Mouse (Mus musculus) neural tube, embryonic 13.5 days (tissue): ENCODE data around the gene Nfasc. TPM values are rescaled to one million over a fixed set of nuclear protein-coding genes. Genes with fewer than 3 reads are reported as not detected.

Experiments used
- ATAC-seq: fragments of 200-750 bp; cut with Nextera tagmentation; 2 replicates; pipeline ENCODE4 v1.8.0; 2017; ENCODE audit warnings: low read depth, mild to moderate bottlenecking, moderate TSS enrichment, moderate library complexity
- H3K27ac ChIP-seq: fragments of 300-500 bp; sonication (generic); replicated peaks from 2 replicates; pipeline ENCODE4 v1.5.1; 2015; ENCODE audit warnings: moderate library complexity, mild to moderate bottlenecking, inconsistent platforms
- H3K27me3 ChIP-seq: fragments of 300-500 bp; sonication (generic); 2 replicates; pipeline ENCODE4 v1.6.1; 2015; ENCODE audit warnings: mild to moderate bottlenecking, inconsistent platforms
- H3K36me3 ChIP-seq: fragments of 300-500 bp; sonication (generic); 2 replicates; pipeline ENCODE4 v1.6.1; 2015; ENCODE audit warnings: mild to moderate bottlenecking, inconsistent platforms
- H3K4me1 ChIP-seq: fragments of 300-500 bp; sonication (generic); replicated peaks from 2 replicates; pipeline ENCODE4 v1.6.1; 2015; ENCODE audit warnings: inconsistent platforms
- H3K4me2 ChIP-seq: fragments of 300-500 bp; sonication (generic); 2 replicates; pipeline ENCODE4 v1.6.1; 2015; ENCODE audit warnings: inconsistent platforms, mild to moderate bottlenecking, moderate library complexity
- H3K4me3 ChIP-seq: fragments of 300-500 bp; sonication (generic); 2 replicates; pipeline ENCODE4 v1.5.1; 2015; ENCODE audit warnings: mild to moderate bottlenecking, inconsistent platforms
- H3K9ac ChIP-seq: fragments of 300-500 bp; sonication (generic); 2 replicates; pipeline ENCODE4 v1.6.1; 2015; ENCODE audit warnings: moderate library complexity, mild to moderate bottlenecking, inconsistent platforms
- H3K9me3 ChIP-seq: fragments of 300-500 bp; sonication (generic); 2 replicates; pipeline ENCODE4 v1.6.1; 2016; ENCODE audit warnings: inconsistent platforms
- WGBS: fragments of 180-500 bp; shearing (Covaris S2); methylation state at CpG from one replicate; pipeline ENCODE4 v1.1.7; 2015; 5-methylcytosine and 5-hydroxymethylcytosine counted together
- polyA plus RNA-seq: library from polyadenylated mRNA; unstranded; fragments of >200 nt; fragmentation: Nextera tagmentation; extraction: Ambion mirVana; gene quantifications from 2 replicates; pipeline ENCODE4 v1.2.1, GENCODE M21; 2015

Gene Nfasc
- polyA plus RNA-seq, 1 experiment from 2014 or later = 38.2 TPM

DNA sequence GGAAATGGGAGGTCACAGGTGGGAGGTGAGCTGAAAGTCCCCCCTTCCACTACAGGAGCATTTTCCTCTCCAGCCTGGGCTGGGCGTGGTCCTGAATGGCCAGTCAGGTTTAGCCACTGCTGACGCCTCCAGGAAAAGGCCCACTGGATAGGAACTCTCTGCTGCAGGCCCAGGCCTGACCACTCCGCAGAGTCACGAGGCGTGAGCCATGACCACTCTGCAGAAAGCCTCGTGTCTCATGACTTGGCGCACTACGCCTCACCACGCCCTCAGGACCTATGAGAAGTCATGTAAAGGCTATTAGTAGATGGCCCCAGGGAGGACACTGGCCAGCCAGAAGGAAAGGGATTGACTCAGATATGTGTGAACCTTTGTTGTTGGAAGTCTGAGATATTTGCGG is 23.6 kb upstream of the Nfasc start:
- Histone ChIP-seq H3K27ac (peak overlapping the region; percentile 76; the same call in 1 of the 2 replicates), H3K27me3 (no peaks in the 10 kb centered on the region), H3K36me3 (no peaks in the 10 kb centered on the region), H3K4me3 (no peak overlapping the region), H3K9ac (no peak overlapping the region), H3K9me3 (no peaks in the 10 kb centered on the region), H3K4me2 (no peak overlapping the region), H3K4me1 (peaks cover 35% of the 10 kb centered on the region)
- 82% methylated on average over 10 of the region's 10 CpGs for WGBS
- no peak; the same call in 1 of the 2 replicates for ATAC-seq

DNA sequence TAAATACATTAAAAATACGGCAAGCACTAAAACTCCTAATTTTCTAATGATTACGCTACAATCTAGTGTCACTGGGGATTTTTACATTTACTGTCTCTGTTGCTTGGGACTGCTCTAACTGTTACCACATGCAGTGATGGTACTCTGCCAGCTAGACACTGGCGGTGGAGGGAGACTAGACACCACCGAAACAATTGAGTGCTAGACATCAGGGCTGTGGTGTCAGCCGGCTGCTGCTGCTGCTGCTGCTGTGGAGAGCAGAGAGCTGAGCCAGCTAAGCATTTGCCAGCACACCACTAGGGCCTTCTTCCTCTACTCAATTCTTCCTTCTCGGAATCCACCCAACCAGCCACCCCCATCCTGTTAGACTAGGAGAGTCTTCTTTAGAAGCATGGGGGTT is 17.8 kb upstream of the Nfasc start:
- H3K9ac ChIP-seq = no peak overlapping the region
- H3K9me3 ChIP-seq = no peaks in the 10 kb centered on the region
- no peak overlapping the region for H3K4me3 ChIP-seq
- H3K27me3 ChIP-seq = no peaks in the 10 kb centered on the region
- peak overlapping the region; percentile 46; the same call in 1 of the 2 replicates for H3K27ac ChIP-seq
- peak overlapping the region; percentile 57 for H3K4me2 ChIP-seq
- ATAC-seq = peak; percentile 76
- H3K36me3 ChIP-seq = no peaks in the 10 kb centered on the region
- peaks cover 18% of the 10 kb centered on the region for H3K4me1 ChIP-seq
- WGBS = 46% methylated on average over 6 of the region's 6 CpGs

DNA sequence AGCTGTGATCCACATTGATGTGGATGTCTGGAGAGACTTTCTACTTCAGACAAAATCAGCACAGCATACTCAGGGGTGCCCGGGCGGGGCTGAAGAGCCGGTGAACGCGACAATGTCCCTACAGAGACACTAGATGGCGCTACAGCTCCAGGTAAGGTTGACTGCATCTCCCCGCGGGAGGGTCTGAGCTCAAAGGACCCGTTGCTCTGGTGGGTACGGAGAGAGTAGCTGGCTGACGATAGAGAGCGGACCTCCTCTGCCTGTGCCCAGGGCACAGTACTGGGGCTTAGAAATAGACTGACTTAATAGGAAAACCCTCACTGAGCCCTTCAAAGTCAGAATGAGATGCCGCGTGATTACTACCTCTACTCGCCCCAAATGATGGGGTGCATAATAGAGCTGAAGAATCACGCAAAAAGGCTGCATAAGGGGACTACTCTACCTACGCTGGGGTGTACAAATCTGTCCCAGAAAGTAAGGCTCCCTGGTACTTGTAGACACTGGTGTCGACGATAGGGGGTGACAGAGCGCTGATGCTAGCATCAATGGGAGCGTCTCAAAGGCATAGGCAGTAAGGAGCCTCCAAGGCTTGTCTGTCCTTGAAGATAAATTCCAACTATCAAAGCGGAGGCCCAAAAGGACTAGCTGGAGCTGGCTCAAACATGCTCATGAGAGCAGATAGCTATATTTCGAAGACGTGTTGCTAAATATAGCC is 17.2 kb upstream of the Nfasc start:
- no peaks in the 10 kb centered on the region for H3K9me3 ChIP-seq

DNA sequence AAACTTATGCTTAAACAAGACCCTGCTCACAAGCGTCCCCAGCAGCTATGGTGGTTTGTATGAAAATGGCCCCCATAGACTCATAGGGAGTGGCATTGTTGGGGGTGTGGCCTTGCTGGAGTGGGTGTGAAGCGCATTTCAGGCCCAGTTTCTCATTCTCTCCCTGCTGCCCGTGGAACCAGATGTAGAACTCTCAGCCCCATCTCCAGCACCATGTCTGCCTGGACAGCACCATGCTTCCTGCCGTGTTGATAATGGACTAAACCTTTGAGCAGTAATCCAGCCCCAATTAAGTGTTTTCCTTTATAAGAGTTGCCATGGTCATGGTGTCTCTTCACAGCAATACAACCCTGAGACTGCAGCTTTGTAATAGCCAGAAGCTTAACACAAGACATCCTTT is 13.6 kb upstream of the Nfasc start:
- H3K27ac ChIP-seq = no peak overlapping the region
- H3K27me3 ChIP-seq = no peaks in the 10 kb centered on the region
- ATAC-seq = no peak
- 76% methylated on average over 4 of the region's 4 CpGs for WGBS
- no peak overlapping the region for H3K4me2 ChIP-seq
- no peak overlapping the region for H3K4me3 ChIP-seq
- peaks cover 16% of the 10 kb centered on the region for H3K4me1 ChIP-seq
- H3K36me3 ChIP-seq = no peaks in the 10 kb centered on the region
- H3K9me3 ChIP-seq = no peaks in the 10 kb centered on the region
- no peak overlapping the region for H3K9ac ChIP-seq

More for the DNA sequence above, 17.2 kb upstream of the Nfasc start:
- Histone ChIP-seq H3K36me3 (no peaks in the 10 kb centered on the region), H3K4me3 (peak overlapping the region; percentile 32), H3K27ac (peak overlapping the region; percentile 62; the same call in 1 of the 2 replicates), H3K9ac (peak overlapping the region; percentile 58; the same call in 1 of the 2 replicates), H3K4me1 (peaks cover 16% of the 10 kb centered on the region), H3K4me2 (peak overlapping the region; percentile 57), H3K27me3 (no peaks in the 10 kb centered on the region)
- ATAC-seq = peak; percentile 97
- WGBS = 8% methylated on average over 24 of the region's 24 CpGs

DNA sequence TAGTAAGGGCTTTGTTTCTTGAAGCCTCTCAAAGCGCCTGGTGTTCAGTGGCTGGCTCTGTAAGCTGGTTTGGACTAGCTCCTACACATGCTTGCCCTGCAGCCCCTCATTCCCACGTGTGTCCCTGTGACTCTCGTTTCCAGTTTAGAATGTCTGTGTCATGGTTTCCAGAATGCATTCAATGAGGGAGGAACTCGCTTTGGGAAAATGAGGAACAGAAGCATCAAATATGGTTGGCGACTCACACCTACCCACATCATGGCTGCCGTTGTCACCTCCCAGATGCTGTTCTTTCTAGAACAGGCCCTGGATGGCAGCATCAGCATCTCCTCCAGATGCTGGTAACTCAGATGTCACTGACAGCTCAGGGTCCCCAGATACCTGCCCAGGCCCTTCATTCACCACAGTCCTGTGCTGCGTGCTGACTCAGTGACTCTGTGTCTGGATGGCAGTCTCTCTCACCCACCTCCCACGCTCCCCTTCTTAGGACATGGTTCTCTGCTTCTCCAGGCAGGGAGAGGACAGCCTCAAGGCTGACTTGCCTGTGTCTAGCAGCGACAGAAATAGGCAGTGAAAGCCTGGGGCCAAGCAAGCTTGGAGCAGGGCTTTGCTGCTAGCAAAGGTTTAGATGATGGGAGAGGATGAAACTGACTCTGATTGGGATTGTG is 7.8 kb upstream of the Nfasc start:
- ATAC-seq = no peak
- no peak overlapping the region for H3K27ac ChIP-seq
- WGBS = 83% methylated on average over 9 of the region's 9 CpGs
- no peaks in the 10 kb centered on the region for H3K9me3 ChIP-seq
- H3K4me3 ChIP-seq = no peak overlapping the region
- no peak overlapping the region for H3K9ac ChIP-seq
- no peaks in the 10 kb centered on the region for H3K27me3 ChIP-seq
- H3K4me1 ChIP-seq = no peaks in the 10 kb centered on the region
- H3K36me3 ChIP-seq = no peaks in the 10 kb centered on the region
- H3K4me2 ChIP-seq = no peak overlapping the region

DNA sequence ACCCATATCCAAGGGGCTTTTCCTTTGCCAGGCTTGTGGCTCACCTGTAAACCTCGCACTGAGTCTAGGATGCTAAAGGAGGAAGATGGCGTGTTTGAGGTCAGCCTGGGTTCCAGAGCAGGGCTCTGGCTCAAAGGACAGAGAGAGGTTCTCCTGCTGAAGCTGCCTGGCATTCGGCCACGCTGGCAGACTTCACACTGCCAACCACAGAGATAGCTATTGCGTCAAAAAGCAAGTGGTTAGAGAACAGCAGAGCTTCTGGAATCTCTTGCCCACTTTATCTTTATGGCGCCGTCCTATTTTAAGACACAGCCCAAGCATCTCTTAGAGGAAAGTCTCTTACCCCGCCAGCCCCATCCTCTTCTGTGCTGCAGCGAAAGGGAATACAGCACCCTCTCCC is 4.7 kb upstream of the Nfasc start:
- H3K4me3 ChIP-seq = no peak overlapping the region
- no peaks in the 10 kb centered on the region for H3K27me3 ChIP-seq
- H3K9me3 ChIP-seq = no peaks in the 10 kb centered on the region
- H3K4me2 ChIP-seq = no peak overlapping the region
- no peak for ATAC-seq
- H3K36me3 ChIP-seq = no peaks in the 10 kb centered on the region
- no peak overlapping the region for H3K9ac ChIP-seq
- no peak overlapping the region for H3K27ac ChIP-seq
- H3K4me1 ChIP-seq = peaks cover 7% of the 10 kb centered on the region; the same call in 1 of the 2 replicates
- WGBS = 87% methylated on average over 9 of the region's 9 CpGs

DNA sequence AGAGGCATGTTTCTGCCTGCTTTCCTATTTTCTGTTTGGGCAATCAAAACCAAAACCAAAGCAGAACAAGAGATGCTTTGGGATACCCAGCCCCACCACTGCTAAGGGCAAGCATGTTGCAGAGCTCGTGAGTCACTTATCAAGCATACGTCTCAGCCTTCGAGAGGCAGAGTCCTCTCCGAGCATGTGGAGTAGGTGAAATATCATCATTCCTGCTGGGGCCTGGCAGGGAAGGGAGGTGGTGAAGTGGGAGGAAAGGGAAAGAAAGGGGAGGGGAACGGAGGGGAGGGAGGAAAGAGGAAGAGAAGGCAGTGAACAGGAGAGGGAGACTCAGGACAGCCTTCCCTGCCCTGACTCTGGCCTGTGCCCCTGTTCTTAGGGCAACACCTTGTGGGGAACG is 4.0 kb upstream of the Nfasc start:
- Histone ChIP-seq H3K9ac (no peak overlapping the region), H3K4me2 (no peak overlapping the region), H3K4me3 (no peak overlapping the region), H3K36me3 (no peaks in the 10 kb centered on the region), H3K4me1 (peaks cover 11% of the 10 kb centered on the region), H3K9me3 (no peaks in the 10 kb centered on the region), H3K27me3 (no peaks in the 10 kb centered on the region), H3K27ac (no peak overlapping the region)
- WGBS = 69% methylated on average over 6 of the region's 6 CpGs
- ATAC-seq = no peak

DNA sequence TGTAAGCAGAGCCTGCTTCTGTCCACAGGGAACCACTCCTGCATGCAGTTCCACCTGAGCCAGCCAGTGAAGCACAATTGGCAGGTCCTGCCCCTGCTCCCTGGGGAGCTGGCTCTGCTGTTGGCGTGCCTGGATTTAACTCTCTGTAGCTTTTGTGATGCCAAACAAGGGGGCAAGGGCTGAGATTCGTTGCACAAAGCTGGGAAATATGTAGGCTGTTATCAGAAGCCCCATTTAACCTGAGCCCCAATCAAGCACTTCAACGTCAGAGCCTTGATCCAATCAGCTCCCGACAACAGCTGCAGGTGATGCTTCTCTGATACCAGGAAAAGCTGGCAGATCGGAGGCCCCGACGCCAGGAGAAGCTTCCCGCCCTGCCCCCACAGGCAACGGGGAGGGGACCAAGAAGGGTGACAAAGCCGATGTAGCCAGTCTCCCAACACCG is 2.5 kb downstream of the Nfasc start:
- Histone ChIP-seq H3K9ac (peak overlapping the region; percentile 81), H3K36me3 (no peaks in the 10 kb centered on the region), H3K4me1 (peaks cover 69% of the 10 kb centered on the region), H3K9me3 (no peaks in the 10 kb centered on the region), H3K27me3 (no peaks in the 10 kb centered on the region), H3K4me3 (peak overlapping the region; percentile 58), H3K27ac (peak overlapping the region; percentile 92), H3K4me2 (peak overlapping the region; percentile 85)
- ATAC-seq = peak; percentile 55
- WGBS = under 1% methylated on average over 11 of the region's 11 CpGs

DNA sequence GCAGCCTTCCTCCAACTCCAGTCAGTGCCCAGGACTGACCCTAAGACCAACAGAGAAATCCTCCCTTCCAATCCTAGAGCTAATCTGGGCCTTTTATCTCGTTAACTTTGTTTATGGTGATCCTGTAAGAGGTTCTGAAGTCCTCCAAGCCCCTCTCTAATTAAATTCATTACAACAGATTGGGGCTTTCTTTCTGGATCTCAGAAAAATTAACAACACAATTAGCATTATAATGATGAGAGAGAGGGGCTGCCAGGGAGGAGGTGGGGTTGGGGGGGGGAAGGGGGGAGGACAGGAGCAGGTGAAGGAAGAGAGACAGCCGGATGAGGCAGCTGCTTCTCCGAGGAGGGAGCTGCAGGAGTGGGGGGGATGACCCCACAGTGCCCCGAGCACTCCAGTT is 5.4 kb downstream of the Nfasc start:
- peak overlapping the region; percentile 46; the same call in 1 of the 2 replicates for H3K27ac ChIP-seq
- H3K4me2 ChIP-seq = peak overlapping the region; percentile 20; the same call in 1 of the 2 replicates

DNA sequence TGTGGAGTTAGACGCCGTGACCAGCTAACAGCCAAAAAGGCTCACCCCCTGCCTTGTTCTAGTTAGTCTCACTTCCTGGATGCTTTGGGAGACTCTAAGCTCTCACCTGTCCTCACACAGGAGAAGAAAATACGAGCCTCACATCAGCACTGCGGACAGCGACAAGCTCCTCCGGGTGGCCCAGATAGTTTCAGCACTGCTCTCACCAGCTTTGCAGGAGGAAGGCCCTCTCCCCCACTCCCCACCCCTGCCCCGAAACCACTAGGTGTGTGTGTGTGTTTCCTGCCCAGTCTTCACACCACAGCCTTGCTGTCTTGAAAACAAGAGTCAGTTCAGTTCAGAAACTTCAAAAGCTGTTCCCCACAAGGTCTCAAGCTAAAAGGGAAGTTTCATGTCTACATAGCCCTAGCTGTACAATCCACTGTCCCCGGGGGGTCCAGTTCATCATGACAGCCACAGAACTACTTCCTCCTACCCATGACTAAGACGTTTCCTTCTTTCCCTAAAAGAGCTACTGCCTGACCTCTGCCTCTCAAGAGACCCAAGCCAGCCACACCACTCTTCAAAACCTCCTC is 7.6 kb downstream of the Nfasc start:
- Histone ChIP-seq H3K4me3 (no peak overlapping the region), H3K27ac (no peak overlapping the region), H3K27me3 (no peaks in the 10 kb centered on the region), H3K4me1 (peaks cover 98% of the 10 kb centered on the region), H3K9me3 (no peaks in the 10 kb centered on the region), H3K9ac (no peak overlapping the region), H3K36me3 (no peaks in the 10 kb centered on the region), H3K4me2 (no peak overlapping the region)
- ATAC-seq = no peak
- WGBS = 46% methylated on average over 9 of the region's 9 CpGs

More for the DNA sequence above, 5.4 kb downstream of the Nfasc start:
- no peaks in the 10 kb centered on the region for H3K27me3 ChIP-seq
- peak overlapping the region; percentile 48; the same call in 1 of the 2 replicates for H3K9ac ChIP-seq
- H3K9me3 ChIP-seq = no peaks in the 10 kb centered on the region
- no peak overlapping the region for H3K4me3 ChIP-seq
- H3K4me1 ChIP-seq = peaks cover 91% of the 10 kb centered on the region
- WGBS = 9% methylated on average over 4 of the region's 4 CpGs
- no peaks in the 10 kb centered on the region for H3K36me3 ChIP-seq
- no peak for ATAC-seq

DNA sequence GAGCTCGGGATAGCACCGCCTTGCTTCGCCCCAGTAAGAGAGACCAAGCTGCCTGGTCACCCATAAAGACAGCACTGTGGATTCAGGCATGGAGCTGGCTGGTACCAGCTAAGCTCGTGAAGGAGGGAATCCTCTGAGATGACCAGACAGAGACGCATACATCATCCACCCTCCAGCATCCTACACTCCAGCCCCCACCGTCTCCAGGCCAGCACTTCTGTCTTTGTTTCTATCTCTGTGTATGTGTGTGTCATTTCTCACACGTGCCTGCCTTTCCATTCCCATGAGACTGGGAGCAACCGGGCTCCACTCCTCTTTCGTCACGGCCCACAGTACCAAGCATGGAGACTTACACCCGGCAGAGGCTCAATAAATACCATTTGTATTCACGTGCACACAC is 9.3 kb downstream of the Nfasc start:
- Histone ChIP-seq H3K9ac (no peak overlapping the region; the same call in 1 of the 2 replicates), H3K4me3 (no peak overlapping the region), H3K4me2 (no peak overlapping the region), H3K9me3 (no peaks in the 10 kb centered on the region), H3K27ac (peak overlapping the region; percentile 61), H3K36me3 (no peaks in the 10 kb centered on the region), H3K4me1 (peaks cover 98% of the 10 kb centered on the region), H3K27me3 (no peaks in the 10 kb centered on the region)
- 43% methylated on average over 12 of the region's 12 CpGs for WGBS
- no peak for ATAC-seq

DNA sequence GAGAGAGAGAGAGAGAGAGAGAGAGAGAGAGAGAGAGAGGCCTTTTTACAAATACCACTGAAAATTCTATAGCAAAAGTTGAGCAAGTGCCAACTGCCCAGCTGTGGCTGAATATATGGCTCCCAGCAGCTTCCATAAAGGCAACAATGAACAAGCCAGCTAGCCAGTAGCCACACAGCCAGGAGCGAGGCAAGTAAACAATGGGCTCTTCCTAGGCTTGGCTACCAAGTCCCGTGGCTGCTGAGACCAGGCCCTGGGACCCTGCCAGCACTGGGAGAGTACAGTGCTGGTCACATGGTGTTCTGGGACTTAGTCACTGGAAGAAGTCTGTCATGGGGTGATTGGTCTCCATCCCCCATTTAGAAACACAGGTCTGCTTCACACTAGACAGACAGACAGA is 14.0 kb downstream of the Nfasc start:
- Histone ChIP-seq H3K4me1 (peaks cover 57% of the 10 kb centered on the region), H3K36me3 (no peaks in the 10 kb centered on the region), H3K4me3 (no peak overlapping the region), H3K4me2 (no peak overlapping the region), H3K9me3 (no peaks in the 10 kb centered on the region), H3K9ac (no peak overlapping the region), H3K27ac (peak overlapping the region; percentile 15), H3K27me3 (no peaks in the 10 kb centered on the region)
- WGBS = 16% methylated on average over 2 of the region's 2 CpGs
- no peak for ATAC-seq
